1 mouse cellular context compared by ENCODE assay signal in the genomic region with DNA sequence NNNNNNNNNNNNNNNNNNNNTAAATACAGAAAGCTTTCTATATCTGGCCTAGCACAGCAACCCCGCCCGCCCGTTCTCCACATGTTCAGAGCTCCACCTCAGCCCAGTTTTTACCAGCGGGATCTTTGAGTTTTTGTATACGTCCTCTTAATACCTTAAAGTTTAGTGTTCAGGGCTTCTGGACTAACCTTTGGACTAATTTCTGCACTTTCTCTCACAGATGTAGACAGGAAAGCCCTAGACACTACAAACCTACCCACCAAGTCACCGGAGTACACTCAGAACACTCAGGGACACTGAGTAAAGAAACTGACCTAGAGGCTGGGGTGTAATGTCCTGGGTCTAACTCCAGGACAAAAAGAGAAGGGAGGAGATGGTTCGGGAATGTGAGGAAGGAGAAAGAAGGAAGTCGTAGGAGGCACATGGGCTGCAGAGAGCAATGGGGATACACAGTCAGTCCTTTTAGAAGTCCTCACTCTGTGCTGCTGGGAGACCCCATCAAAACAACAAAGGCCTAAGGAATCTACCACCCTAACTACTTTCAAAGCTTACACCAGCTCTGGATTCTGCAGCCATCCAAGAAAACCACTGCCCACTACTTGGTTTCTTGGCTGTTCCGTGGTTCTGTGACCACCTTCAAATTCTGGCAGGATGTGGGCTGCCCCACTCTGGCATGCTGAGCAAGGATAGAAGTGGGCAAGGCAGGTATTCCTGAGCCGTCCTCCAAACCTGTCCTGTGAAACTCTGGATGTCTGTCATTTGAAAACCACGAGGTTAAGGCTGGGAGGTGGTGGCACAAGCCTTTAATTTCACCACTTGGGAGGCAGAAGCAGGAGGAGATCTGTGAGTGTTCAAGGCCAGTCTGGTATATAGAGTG.
TF ChIP-seq lines count a peak whose summit lies in the region.

No protein-coding gene starts in this region.

TF ChIP-seq in C2C12, 6 proteins besides CTCF, POLR2A, EP300 and RAD21:
- TF ChIP-seq USF1 (IDR thresholded peaks at IDR 0.05; ENCODE audit: low read depth) = no peak
